ENCODE assay signal across 29 mouse cellular contexts in the genomic region with DNA sequence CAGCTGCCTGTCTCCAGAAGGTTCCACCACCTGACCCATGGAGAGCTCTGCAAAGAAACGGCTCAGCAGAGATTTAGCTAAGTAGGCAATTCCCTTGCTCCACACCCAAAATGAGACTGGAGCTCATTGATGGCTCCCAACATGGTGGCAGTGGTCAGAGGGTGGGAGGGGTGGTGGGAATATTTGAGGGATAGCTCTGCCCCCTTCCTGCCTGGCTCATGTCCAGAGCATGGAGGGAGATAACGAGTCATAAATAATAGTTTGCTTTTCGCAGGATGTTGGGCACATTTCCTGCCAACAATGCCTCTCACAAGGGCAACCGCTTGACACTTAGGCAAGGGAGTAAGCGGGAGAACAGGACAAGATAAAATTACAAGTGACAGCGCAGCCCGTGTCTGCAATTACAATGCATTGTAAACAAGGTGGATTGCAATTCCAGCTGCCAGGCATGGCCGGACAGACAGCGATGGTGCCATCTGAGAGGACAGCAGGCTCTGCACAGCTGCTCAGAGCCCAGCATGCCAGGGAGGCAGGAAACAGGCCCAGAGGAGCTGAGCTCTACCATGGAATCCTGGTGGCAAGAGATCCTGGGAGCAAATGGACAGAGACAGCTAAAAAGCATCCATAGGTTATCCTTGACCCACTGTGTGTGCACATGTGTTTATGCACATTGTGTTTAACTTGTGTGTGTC.
DNase-seq lines count a peak whose midpoint lies in the region; ATAC-seq lines count a peak whose summit lies in the region.
"Had no signal": no experiment of that assay in that cellular context is flagged by ENCODE, and none has a peak within 500 bp of the region (broad histone marks: within the 10 kb centered on the region; RNA-seq: fewer than 3 reads in every experiment).

No protein-coding gene starts in this region.

- WGBS in kidney, embryonic 16.5 days: 40% methylated on average over 9 of the region's 9 CpGs

- H3K4me2 ChIP-seq in kidney, embryonic 16.5 days (replicated peaks; ENCODE audit: low read depth, low read length): no peak overlapping the region
- H3K4me2 ChIP-seq: embryonic facial prominence, embryonic 13.5 days; forebrain, embryonic 12.5 days; forebrain, embryonic 15.5 days; heart, embryonic 13.5 days; hindbrain, embryonic 12.5 days; hindbrain, embryonic 15.5 days had no signal

- peak; percentile 57 for DNase-seq in heart, adult 11 months
- no peak for DNase-seq in heart, postnatal 14 days
- DNase-seq in kidney, adult 9 months: no peak
- peak; percentile 6 for DNase-seq in kidney, postnatal 14 days
- no peak for DNase-seq in kidney, adult 18-20 months
- peak; percentile 19 to 35 for DNase-seq in lung, postnatal 4 days
- no peak for DNase-seq in lung, postnatal 36 days
- DNase-seq: adrenal gland, postnatal 25 days; B cell, adult 2 months; cerebellum, adult 11-12 months; cerebellum, adult 8-10 months; cerebellum, postnatal 10 days; cerebellum, postnatal 36 days; embryo, embryonic 11 days; gastrocnemius, postnatal 25 days; heart, adult 2 months had no signal

- peak; percentile 69; the same call in 1 of the 2 replicates for ATAC-seq in kidney, embryonic 16.5 days (ENCODE audit: low FRiP score, low TSS enrichment)
- ATAC-seq: forebrain, embryonic 15.5 days; Patski had no signal

- no peak overlapping the region for H3K27ac ChIP-seq in kidney, embryonic 16.5 days (ENCODE audit: low read length)
- H3K27ac ChIP-seq: embryonic facial prominence, embryonic 10.5 days; embryonic facial prominence, embryonic 13.5 days; forebrain, embryonic 12.5 days; forebrain, embryonic 15.5 days; heart, adult 2 months; heart, embryonic 10.5 days; heart, embryonic 13.5 days; hindbrain, embryonic 12.5 days; hindbrain, embryonic 15.5 days had no signal

- H3K9me3 ChIP-seq in kidney, embryonic 16.5 days (ENCODE audit: low read length): no peaks in the 10 kb centered on the region
- H3K9me3 ChIP-seq: embryonic facial prominence, embryonic 10.5 days; embryonic facial prominence, embryonic 13.5 days; forebrain, embryonic 12.5 days; forebrain, embryonic 15.5 days; heart, embryonic 10.5 days; heart, embryonic 13.5 days; hindbrain, embryonic 12.5 days; hindbrain, embryonic 15.5 days had no signal

- no peaks in the 10 kb centered on the region for H3K27me3 ChIP-seq in kidney, embryonic 16.5 days (ENCODE audit: insufficient read depth, low read length)
- H3K27me3 ChIP-seq: CH12.LX; embryonic facial prominence, embryonic 13.5 days; heart, embryonic 13.5 days; hindbrain, embryonic 12.5 days; hindbrain, embryonic 15.5 days; Patski had no signal

- no peak overlapping the region for H3K9ac ChIP-seq in kidney, embryonic 16.5 days (replicated peaks; ENCODE audit: low read length)
- H3K9ac ChIP-seq: embryonic facial prominence, embryonic 13.5 days; forebrain, embryonic 12.5 days; forebrain, embryonic 15.5 days; heart, embryonic 13.5 days; hindbrain, embryonic 12.5 days; hindbrain, embryonic 15.5 days had no signal

- no peaks in the 10 kb centered on the region; the same call in 1 of the 2 replicates for H3K4me1 ChIP-seq in kidney, embryonic 16.5 days (ENCODE audit: insufficient read depth, low read length)
- H3K4me1 ChIP-seq: forebrain, embryonic 12.5 days; forebrain, embryonic 15.5 days; hindbrain, embryonic 12.5 days; hindbrain, embryonic 15.5 days had no signal

- H3K36me3 ChIP-seq in kidney, embryonic 16.5 days (ENCODE audit: insufficient read depth, low read length): no peaks in the 10 kb centered on the region
- H3K36me3 ChIP-seq: embryonic facial prominence, embryonic 10.5 days; embryonic facial prominence, embryonic 13.5 days; forebrain, embryonic 12.5 days; forebrain, embryonic 15.5 days; G1E; heart, embryonic 10.5 days; heart, embryonic 13.5 days; hindbrain, embryonic 12.5 days; hindbrain, embryonic 15.5 days had no signal

- H3K4me3 ChIP-seq in kidney, embryonic 16.5 days (ENCODE audit: low read length): no peak overlapping the region
- H3K4me3 ChIP-seq: embryonic facial prominence, embryonic 10.5 days; embryonic facial prominence, embryonic 13.5 days; erythroblast, embryonic 14.5 days; forebrain, embryonic 12.5 days; forebrain, embryonic 15.5 days; heart, adult 2 months; heart, embryonic 10.5 days; heart, embryonic 13.5 days; hindbrain, embryonic 12.5 days; hindbrain, embryonic 15.5 days had no signal

- intact Hi-C loops in heart, postnatal 14 days (cut with DNase I): no loop called here

Comparison
In these comparisons a context has a peak if more than half of its experiments do, and no peak if none do; other contexts are left out.
1. DNase-seq: peak in heart, adult 11 months (single experiment), kidney, postnatal 14 days (single experiment) and lung, postnatal 4 days (2 of 2); none in heart, postnatal 14 days (0 of 2), kidney, adult 9 months (single experiment), kidney, adult 18-20 months (single experiment) and lung, postnatal 36 days (single experiment).